Mouse (Mus musculus): Measurements from ENCODE around the gene Itih2. TPM values are rescaled to one million over a fixed set of nuclear protein-coding genes. Genes with fewer than 3 reads are reported as not detected.

The Itih2 gene
- polyA plus RNA-seq, 1 experiment from 2014 or later: 0.20 TPM

DNA sequence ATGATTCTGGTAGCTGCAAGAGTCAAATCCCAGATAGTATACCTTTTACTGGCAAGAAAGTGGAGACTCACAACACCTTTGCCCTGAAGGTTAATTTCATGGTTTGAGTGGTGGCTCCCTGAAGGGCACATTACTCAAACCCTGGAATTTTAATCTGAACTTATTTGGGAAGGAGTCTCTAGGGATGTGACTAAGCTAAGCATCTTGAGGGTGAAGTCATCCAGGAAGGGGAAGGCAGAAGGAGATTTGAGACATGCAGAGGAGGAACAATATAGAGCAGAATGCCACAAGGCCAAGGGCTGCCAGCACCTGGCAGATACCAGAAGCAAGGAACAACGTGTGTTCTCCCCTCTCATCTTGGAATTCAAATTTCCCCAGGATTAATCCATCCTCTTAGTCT lies 12.4 kb downstream of the Itih2 start:
- Histone ChIP-seq H3K36me3 (ENCODE audit: control insufficient read depth, insufficient read depth, low read length) (no peaks in the 10 kb centered on the region), H3K9ac (ENCODE audit: low read length) (no peak overlapping the region), H3K4me3 (ENCODE audit: control insufficient read depth in 1 of 2, insufficient read depth in 1 of 2, low read depth in 1 of 2, low read length in 2 of 2) (no peak overlapping the region), H3K9me3 (ENCODE audit: control insufficient read depth, low read length) (no peaks in the 10 kb centered on the region), H3K27ac (replicated peaks in 1 of 2; ENCODE audit: control insufficient read depth in 1 of 2, insufficient read depth in 1 of 2, low read depth in 2 of 2, low read length in 2 of 2) (no peak overlapping the region), H3K4me2 (ENCODE audit: low read length) (no peak overlapping the region), H3K4me1 (ENCODE audit: control insufficient read depth in 2 of 2, insufficient read depth in 2 of 2, low read length in 2 of 2) (no peaks in the 10 kb centered on the region), H3K27me3 (ENCODE audit: control insufficient read depth, insufficient read depth, low read length) (no peaks in the 10 kb centered on the region)
- ATAC-seq (ENCODE audit: insufficient number of reproducible peaks, insufficient read depth, low FRiP score, low read depth): no peak
- 47% methylated on average over 1 of the region's 1 CpGs for WGBS

DNA sequence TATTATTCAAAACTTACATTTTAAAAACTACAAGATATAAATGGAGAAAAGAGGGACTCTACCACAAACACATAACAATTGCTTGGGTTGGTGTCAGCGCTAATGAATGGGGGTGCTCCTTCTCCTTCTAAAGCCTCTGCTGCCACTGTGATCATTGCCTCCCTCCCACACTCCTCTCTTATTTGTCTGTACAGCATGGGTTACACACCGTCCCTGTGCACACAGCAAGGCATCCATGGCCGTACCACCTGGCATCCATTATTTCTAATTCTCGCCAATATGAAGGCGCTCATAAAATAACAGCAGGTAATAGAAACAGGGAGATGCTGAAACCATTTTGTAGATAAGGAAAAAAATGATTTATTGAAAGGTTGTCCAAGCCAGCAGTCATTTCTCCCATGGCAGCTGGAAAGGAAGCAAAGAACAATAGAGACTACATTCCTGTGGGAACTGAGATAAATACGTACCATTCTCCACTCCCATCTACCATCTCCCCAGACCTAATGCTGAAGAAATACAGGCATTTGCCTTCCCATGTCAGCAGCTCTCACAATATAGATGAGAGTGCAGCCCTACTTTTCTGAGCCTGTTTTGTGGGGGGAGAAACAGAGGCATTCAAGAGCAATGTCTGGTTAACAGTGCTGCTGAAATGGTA lies 22.5 kb downstream of the Itih2 start:
- Histone ChIP-seq H3K4me2 (ENCODE audit: low read length) (no peak overlapping the region), H3K9ac (ENCODE audit: low read length) (no peak overlapping the region), H3K4me1 (ENCODE audit: control insufficient read depth in 2 of 2, insufficient read depth in 2 of 2, low read length in 2 of 2) (no peaks in the 10 kb centered on the region), H3K36me3 (ENCODE audit: control insufficient read depth, insufficient read depth, low read length) (no peaks in the 10 kb centered on the region), H3K27ac (replicated peaks in 1 of 2; ENCODE audit: control insufficient read depth in 1 of 2, insufficient read depth in 1 of 2, low read depth in 2 of 2, low read length in 2 of 2) (no peak overlapping the region), H3K9me3 (ENCODE audit: control insufficient read depth, low read length) (no peaks in the 10 kb centered on the region), H3K4me3 (ENCODE audit: control insufficient read depth in 1 of 2, insufficient read depth in 1 of 2, low read depth in 1 of 2, low read length in 2 of 2) (no peak overlapping the region), H3K27me3 (ENCODE audit: control insufficient read depth, insufficient read depth, low read length) (no peaks in the 10 kb centered on the region)
- WGBS: 68% methylated on average over 6 of the region's 6 CpGs
- no peak for ATAC-seq (ENCODE audit: insufficient number of reproducible peaks, insufficient read depth, low FRiP score, low read depth)

DNA sequence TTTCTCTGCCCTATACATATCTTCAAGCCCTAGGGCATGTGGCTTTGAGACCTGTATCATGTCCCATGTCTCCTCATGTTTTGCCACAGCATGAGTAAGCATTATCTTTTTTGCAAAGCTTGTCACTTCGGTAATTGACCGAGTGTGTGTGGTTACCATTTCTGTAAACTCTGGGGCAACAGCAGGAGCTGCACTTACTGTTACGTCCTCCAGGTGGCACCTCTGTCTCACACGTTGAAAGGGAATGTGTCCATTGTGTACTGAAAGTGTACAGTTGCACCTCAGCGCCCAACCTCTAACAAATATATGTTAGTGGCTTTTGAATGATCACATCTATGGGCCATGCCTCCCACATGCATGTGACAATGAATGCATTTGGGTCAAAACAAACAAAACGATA lies 30.0 kb downstream of the Itih2 start:
- Histone ChIP-seq H3K4me1 (ENCODE audit: control insufficient read depth in 2 of 2, insufficient read depth in 2 of 2, low read length in 2 of 2) (peaks cover 0 to 2% of the 10 kb centered on the region in 2 experiments; a peak in 1 of 4 replicates), H3K9me3 (ENCODE audit: control insufficient read depth, low read length) (no peaks in the 10 kb centered on the region), H3K4me2 (ENCODE audit: low read length) (no peak overlapping the region), H3K27me3 (ENCODE audit: control insufficient read depth, insufficient read depth, low read length) (no peaks in the 10 kb centered on the region), H3K36me3 (ENCODE audit: control insufficient read depth, insufficient read depth, low read length) (no peaks in the 10 kb centered on the region), H3K4me3 (ENCODE audit: control insufficient read depth in 1 of 2, insufficient read depth in 1 of 2, low read depth in 1 of 2, low read length in 2 of 2) (no peak overlapping the region), H3K27ac (replicated peaks in 1 of 2; ENCODE audit: control insufficient read depth in 1 of 2, insufficient read depth in 1 of 2, low read depth in 2 of 2, low read length in 2 of 2) (no peak overlapping the region), H3K9ac (ENCODE audit: low read length) (no peak overlapping the region)
- ATAC-seq (ENCODE audit: insufficient number of reproducible peaks, insufficient read depth, low FRiP score, low read depth): no peak
- 45% methylated on average over 6 of the region's 6 CpGs for WGBS

DNA sequence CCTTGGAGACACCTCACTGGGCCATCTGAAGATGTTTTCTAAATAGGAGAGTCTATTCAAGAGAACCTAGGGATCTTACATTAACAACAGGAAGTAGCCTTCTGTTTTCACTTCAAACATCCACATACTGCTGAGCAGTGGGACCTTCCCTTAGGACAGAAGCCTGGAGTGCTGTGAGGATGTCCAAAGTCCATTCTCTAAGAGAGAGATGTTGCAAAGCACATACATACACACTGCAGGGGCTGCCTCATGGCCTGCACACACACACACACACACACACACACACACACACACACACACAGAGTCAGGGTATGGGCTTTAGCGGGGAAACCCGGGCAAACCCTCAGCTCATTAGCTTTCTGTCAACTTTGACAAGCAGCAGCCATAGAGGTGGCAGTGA lies 30.7 kb downstream of the Itih2 start:
- no peaks in the 10 kb centered on the region for H3K36me3 ChIP-seq (ENCODE audit: control insufficient read depth, insufficient read depth, low read length)
- H3K4me3 ChIP-seq (ENCODE audit: control insufficient read depth in 1 of 2, insufficient read depth in 1 of 2, low read depth in 1 of 2, low read length in 2 of 2): no peak overlapping the region
- H3K27ac ChIP-seq (replicated peaks in 1 of 2; ENCODE audit: control insufficient read depth in 1 of 2, insufficient read depth in 1 of 2, low read depth in 2 of 2, low read length in 2 of 2): no peak overlapping the region
- H3K9ac ChIP-seq (ENCODE audit: low read length): no peak overlapping the region
- H3K9me3 ChIP-seq (ENCODE audit: control insufficient read depth, low read length): no peaks in the 10 kb centered on the region
- H3K4me1 ChIP-seq (ENCODE audit: control insufficient read depth in 2 of 2, insufficient read depth in 2 of 2, low read length in 2 of 2): peaks cover 0 to 2% of the 10 kb centered on the region in 2 experiments; a peak in 1 of 4 replicates
- H3K4me2 ChIP-seq (ENCODE audit: low read length): no peak overlapping the region
- WGBS: 13% methylated on average over 2 of the region's 2 CpGs
- ATAC-seq (ENCODE audit: insufficient number of reproducible peaks, insufficient read depth, low FRiP score, low read depth): no peak
- H3K27me3 ChIP-seq (ENCODE audit: control insufficient read depth, insufficient read depth, low read length): no peaks in the 10 kb centered on the region

DNA sequence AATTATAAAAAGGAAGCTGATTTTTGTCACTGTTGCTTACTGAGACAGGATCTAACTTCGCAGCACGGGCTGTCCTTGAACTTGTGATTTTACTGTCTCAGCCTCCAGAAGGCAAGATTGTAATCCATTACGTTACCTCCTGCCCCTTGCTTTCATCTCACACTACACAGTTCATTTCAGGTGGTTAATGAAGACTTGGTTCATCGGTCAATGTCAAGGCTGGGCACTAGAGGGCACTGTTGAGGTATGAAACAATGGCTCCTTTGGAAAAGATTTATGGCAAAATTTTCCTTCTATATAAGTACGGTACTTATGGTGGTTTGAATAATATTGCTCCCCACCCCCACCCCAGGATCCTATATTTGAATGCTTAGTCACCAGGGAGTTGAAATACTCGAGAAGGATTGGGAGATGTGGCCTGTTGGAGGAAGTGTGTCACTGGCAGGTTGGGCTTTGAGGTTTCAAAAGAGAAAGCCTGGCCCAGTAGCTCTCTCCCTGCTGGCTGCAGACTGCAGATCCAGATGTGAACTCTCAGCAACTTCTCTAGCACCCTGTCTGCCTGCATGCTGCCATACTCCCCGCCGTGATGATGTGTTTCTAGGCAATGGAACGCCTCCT lies 32.5 kb downstream of the Itih2 start:
- ATAC-seq (ENCODE audit: insufficient number of reproducible peaks, insufficient read depth, low FRiP score, low read depth): no peak
- 34% methylated on average over 9 of the region's 9 CpGs for WGBS
- H3K4me1 ChIP-seq (ENCODE audit: control insufficient read depth in 2 of 2, insufficient read depth in 2 of 2, low read length in 2 of 2): peaks cover 0 to 2% of the 10 kb centered on the region in 2 experiments; a peak in 1 of 4 replicates
- no peaks in the 10 kb centered on the region for H3K27me3 ChIP-seq (ENCODE audit: control insufficient read depth, insufficient read depth, low read length)
- H3K4me3 ChIP-seq (ENCODE audit: control insufficient read depth in 1 of 2, insufficient read depth in 1 of 2, low read depth in 1 of 2, low read length in 2 of 2): no peak overlapping the region
- H3K36me3 ChIP-seq (ENCODE audit: control insufficient read depth, insufficient read depth, low read length): 0 out of 2 replicates have a peak, but pooled peaks cover 5% of the 10 kb centered on the region
- no peak overlapping the region for H3K27ac ChIP-seq (replicated peaks in 1 of 2; ENCODE audit: control insufficient read depth in 1 of 2, insufficient read depth in 1 of 2, low read depth in 2 of 2, low read length in 2 of 2)
- H3K9me3 ChIP-seq (ENCODE audit: control insufficient read depth, low read length): no peaks in the 10 kb centered on the region
- H3K4me2 ChIP-seq (ENCODE audit: low read length): no peak overlapping the region
- H3K9ac ChIP-seq (ENCODE audit: low read length): no peak overlapping the region

DNA sequence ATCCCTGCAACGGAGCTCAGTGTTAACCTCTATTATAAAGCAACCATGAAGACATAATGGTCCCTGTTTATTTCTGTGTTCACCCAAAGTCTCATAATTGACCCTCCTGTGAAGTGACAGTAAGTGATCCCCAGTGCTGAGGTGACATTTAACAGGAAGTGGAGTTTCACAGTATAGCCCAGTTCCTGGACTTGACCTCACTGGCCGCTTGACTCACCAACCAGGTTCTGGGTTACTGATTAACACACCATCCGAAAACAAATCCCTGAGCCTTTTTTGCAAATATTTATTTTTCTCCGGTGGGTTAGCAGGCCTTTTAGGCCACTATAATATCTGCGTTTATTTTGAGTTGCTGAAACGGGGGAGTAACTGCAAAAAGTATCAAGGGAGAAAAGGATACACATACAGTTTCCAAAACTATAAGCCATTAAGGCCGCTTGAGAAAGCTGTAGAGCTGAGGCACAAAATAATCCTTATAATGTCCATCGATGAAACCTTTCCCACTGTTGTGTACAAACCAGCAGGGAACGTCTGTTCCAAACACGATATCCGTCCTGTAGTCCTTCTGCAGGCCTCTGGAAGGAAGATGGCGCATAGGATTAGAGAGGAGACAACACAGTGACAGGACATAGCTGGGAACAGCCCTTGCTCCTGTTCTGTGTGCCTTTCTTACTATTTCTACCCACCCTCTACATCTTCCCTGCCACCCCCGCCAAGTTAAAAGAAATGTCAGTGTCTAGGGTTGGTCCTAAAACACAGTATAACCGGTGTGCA lies 36.7 kb downstream of the Itih2 start:
- WGBS: 84% methylated on average over 14 of the region's 14 CpGs
- Histone ChIP-seq H3K27ac (replicated peaks in 1 of 2; ENCODE audit: control insufficient read depth in 1 of 2, insufficient read depth in 1 of 2, low read depth in 2 of 2, low read length in 2 of 2) (no peak overlapping the region), H3K36me3 (ENCODE audit: control insufficient read depth, insufficient read depth, low read length) (peaks cover 43% of the 10 kb centered on the region), H3K27me3 (ENCODE audit: control insufficient read depth, insufficient read depth, low read length) (no peaks in the 10 kb centered on the region), H3K9ac (ENCODE audit: low read length) (no peak overlapping the region), H3K9me3 (ENCODE audit: control insufficient read depth, low read length) (no peaks in the 10 kb centered on the region), H3K4me3 (ENCODE audit: control insufficient read depth in 1 of 2, insufficient read depth in 1 of 2, low read depth in 1 of 2, low read length in 2 of 2) (no peak overlapping the region), H3K4me2 (ENCODE audit: low read length) (no peak overlapping the region), H3K4me1 (ENCODE audit: control insufficient read depth in 2 of 2, insufficient read depth in 2 of 2, low read length in 2 of 2) (no peaks in the 10 kb centered on the region)
- ATAC-seq (ENCODE audit: insufficient number of reproducible peaks, insufficient read depth, low FRiP score, low read depth): no peak

DNA sequence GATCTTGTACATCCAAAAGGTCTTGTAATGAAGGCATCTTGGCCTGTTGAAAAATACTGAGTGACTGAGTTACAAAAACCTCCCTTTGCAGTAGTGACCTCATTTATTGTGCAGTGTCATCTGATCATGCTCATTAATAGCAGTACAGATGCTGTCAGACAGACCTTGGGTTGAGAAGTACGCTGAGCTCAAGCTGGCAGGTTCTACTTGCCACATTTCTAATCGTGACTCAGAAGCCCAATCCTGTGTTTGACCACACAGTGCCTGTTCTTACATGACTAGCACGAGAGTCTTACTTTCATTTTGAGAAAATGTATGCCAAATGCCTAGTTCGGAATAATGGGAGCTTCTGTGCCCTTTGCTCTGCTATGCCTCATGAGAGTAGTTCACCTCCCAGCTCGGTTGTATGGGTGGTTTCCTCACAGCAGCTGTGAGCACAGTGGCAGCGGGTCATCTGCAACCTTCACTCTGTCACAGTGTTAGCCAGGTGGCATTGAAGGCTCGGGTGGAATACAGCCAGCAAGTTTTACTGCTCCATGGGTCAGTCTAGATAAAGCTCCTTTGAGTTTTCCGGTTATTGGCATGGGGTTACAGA lies 43.8 kb downstream of the Itih2 start:
- WGBS: 84% methylated on average over 8 of the region's 8 CpGs
- Histone ChIP-seq H3K4me2 (ENCODE audit: low read length) (no peak overlapping the region), H3K36me3 (ENCODE audit: control insufficient read depth, insufficient read depth, low read length) (peaks cover 69% of the 10 kb centered on the region), H3K9me3 (ENCODE audit: control insufficient read depth, low read length) (no peaks in the 10 kb centered on the region), H3K4me3 (ENCODE audit: control insufficient read depth in 1 of 2, insufficient read depth in 1 of 2, low read depth in 1 of 2, low read length in 2 of 2) (no peak overlapping the region), H3K4me1 (ENCODE audit: control insufficient read depth in 2 of 2, insufficient read depth in 2 of 2, low read length in 2 of 2) (peaks cover 0 to 3% of the 10 kb centered on the region in 2 experiments; a peak in 2 of 4 replicates), H3K9ac (ENCODE audit: low read length) (no peak overlapping the region), H3K27me3 (ENCODE audit: control insufficient read depth, insufficient read depth, low read length) (no peaks in the 10 kb centered on the region), H3K27ac (replicated peaks in 1 of 2; ENCODE audit: control insufficient read depth in 1 of 2, insufficient read depth in 1 of 2, low read depth in 2 of 2, low read length in 2 of 2) (no peak overlapping the region)
- no peak for ATAC-seq (ENCODE audit: insufficient number of reproducible peaks, insufficient read depth, low FRiP score, low read depth)

Data from heart, embryonic 14.5 days (tissue).